Mouse (Mus musculus) thymus, adult 2 months (tissue): ENCODE measurements around the gene Hdac8.

ENCODE experiments used
- CTCF ChIP-seq: fragments of 200-500 bp; IDR thresholded peaks from 2 replicates; pipeline ENCODE4 v1.5.1; 2012; ENCODE audit warnings: mild to moderate bottlenecking, control low read depth, low read length, moderate library complexity, borderline replicate concordance; ENCODE audit not compliant: control insufficient read depth, poor library complexity, insufficient read depth; ENCODE audit errors: extremely low read depth
- POLR2A ChIP-seq: fragments of 200-500 bp; IDR thresholded peaks from 2 replicates; pipeline ENCODE4 v1.6.1; 2012; ENCODE audit warnings: mild to moderate bottlenecking, low read length, control low read depth, moderate library complexity; ENCODE audit not compliant: control insufficient read depth, poor library complexity, insufficient read depth; ENCODE audit errors: extremely low read depth

DNA sequence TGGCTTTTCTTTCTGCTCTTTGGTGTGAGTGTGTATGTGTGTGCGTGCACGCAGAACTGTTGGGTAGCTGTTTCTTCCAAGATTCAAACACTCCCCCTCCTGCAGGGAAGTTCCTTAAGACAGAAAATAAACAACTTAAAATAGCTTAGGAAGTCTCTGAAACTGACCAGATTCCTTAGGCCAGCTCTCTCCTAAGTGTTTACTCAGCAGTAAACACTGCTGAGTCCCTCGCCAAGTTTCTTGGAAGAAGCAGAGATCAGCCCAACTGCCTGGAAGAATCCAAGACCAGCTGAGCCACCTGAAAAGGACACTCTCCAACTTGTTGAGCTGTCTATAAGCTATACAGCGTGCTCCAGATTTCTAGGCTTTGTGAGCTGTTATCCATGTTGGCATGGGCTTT is 4.0 kb upstream of the Hdac8 start:
- TF ChIP-seq CTCF (no peak), POLR2A (no peak)
